Mouse (Mus musculus) bone marrow, adult 2 months (tissue): ENCODE data around the gene Tnnc1. TPM values are rescaled to one million over a fixed set of nuclear protein-coding genes. Genes with fewer than 3 reads are reported as not detected.

Source experiments
- H3K27ac ChIP-seq: fragments of 200-500 bp; 2 replicates; pipeline ENCODE4 v1.5.1; 2012; ENCODE audit warnings: low read depth, mild to moderate bottlenecking, control low read depth, inconsistent platforms, low read length; ENCODE audit not compliant: control insufficient read depth, poor library complexity, insufficient read depth
- H3K4me1 ChIP-seq: fragments of 200-500 bp; 2 replicates; pipeline ENCODE4 v1.6.1; 2011; ENCODE audit warnings: low read length; ENCODE audit not compliant: control insufficient read depth, insufficient read depth
- H3K4me3 ChIP-seq: fragments of 200-500 bp; replicated peaks from 2 replicates; pipeline ENCODE3; 2011; ENCODE audit warnings: mild to moderate bottlenecking, low read depth, low read length, control low read depth; ENCODE audit not compliant: control insufficient read depth
- CTCF ChIP-seq: fragments of 200-500 bp; IDR thresholded peaks from 2 replicates; pipeline ENCODE4 v1.5.1; 2011; ENCODE audit warnings: low read length, control low read depth; ENCODE audit not compliant: control insufficient read depth, insufficient read depth
- POLR2A ChIP-seq: fragments of 200-500 bp; IDR thresholded peaks from 2 replicates; pipeline ENCODE4 v1.6.1; 2011; ENCODE audit warnings: low read depth, mild to moderate bottlenecking, control low read depth, low read length, borderline replicate concordance; ENCODE audit not compliant: control insufficient read depth
- WGBS: fragments of 180-500 bp; shearing (Covaris S2); methylation state at CpG from one replicate; pipeline ENCODE4 v1.1.7; 2018; 5-methylcytosine and 5-hydroxymethylcytosine counted together
- polyA plus RNA-seq: library from polyadenylated mRNA; stranded (reverse); fragments of >200 nt; gene quantifications from 2 replicates; pipeline ENCODE4 v1.2.4, GENCODE M21; 2011; ENCODE audit warnings: low replicate concordance; ENCODE audit not compliant: missing spikeins, insufficient read depth, insufficient read length

Tnnc1 gene
- polyA plus RNA-seq, 1 experiment: not detected

DNA sequence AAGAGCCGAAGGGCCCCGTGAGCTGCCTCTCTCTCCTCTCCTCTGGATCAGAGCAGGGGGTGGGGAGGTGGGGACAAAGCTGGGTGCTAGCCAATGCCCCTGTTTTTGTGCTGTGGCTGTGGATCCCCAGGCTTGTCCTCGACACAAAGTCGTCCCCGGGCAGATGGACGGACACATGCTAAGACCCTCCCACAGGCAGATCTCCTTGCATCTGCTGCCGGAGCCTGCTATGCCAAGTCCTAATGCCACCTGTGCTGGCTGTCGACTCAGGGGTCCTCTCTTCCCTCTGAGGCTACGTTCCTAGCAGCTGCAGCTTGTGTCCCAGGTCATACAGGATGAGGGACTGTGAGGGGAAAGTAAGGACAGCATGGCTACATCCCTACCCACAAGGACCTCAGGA lies 41.3 kb upstream of the Tnnc1 start:
- 38% methylated on average over 9 of the region's 9 CpGs for WGBS
- Histone ChIP-seq H3K4me3 (peak overlapping the region; percentile 5), H3K4me1 (peaks cover 5% of the 10 kb centered on the region), H3K27ac (peak overlapping the region; percentile 90)
- TF ChIP-seq POLR2A (no peak), CTCF (no peak)

GRCm38 (mm10) chr14:31168425-31168824 lies 39.7 kb upstream of the Tnnc1 start, which contains the start of gene Stab1:
Gene Stab1 (minus strand): TSS chr14:31168641.
- Histone ChIP-seq H3K4me1 (peaks cover 5% of the 10 kb centered on the region), H3K4me3 (peak within 1 kb of the TSS; percentile 13), H3K27ac (no peak within 1 kb of the TSS; the same call in 1 of the 2 replicates)
- WGBS: 3% methylated on average over 10 of the region's 10 CpGs
- no peak for TF ChIP-seq POLR2A
- no peak for TF ChIP-seq CTCF

DNA sequence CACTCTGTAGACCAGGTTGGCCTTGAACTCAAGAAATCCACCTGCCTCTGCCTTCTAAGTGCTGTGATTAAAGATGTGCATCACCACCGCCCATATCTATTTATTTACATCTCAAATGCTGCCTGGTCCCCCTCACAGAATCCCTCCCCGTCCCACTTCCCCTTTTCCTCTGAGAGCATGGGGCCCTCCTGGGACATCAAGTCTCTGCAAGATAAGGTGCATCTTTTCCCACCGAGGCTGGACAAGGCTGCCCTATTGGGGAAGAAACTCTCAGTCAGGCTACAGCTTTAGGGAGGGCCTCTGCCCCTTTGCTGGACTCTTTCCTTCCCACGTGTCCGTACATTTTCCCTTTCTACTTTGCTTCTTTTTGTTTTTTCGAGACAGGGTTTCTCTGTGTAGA lies 38.6 kb upstream of the Tnnc1 start:
- Histone ChIP-seq H3K4me1 (peaks cover 5% of the 10 kb centered on the region), H3K27ac (no peak overlapping the region), H3K4me3 (no peak overlapping the region)
- TF ChIP-seq CTCF (no peak), POLR2A (no peak)
- 19% methylated on average over 6 of the region's 6 CpGs for WGBS

DNA sequence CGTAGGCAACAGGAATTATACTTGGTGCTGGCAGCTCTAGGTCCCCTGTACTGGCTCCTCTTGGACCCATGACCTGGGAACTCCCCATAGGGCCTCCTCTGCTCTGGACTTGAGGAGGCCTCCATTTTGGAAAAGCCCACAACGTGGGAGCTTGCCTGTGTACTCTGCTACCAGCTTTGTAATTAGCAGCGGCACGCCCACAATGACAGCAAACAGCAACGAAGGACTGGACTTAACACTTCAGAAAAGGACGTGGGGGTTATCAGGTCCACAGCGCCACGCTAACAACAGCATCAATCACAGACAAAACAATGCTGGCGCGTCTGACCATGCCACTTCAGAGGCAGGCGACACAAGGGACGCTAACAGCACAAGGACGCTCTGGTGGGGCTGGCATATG lies 37.1 kb upstream of the Tnnc1 start:
- H3K4me3 ChIP-seq: no peak overlapping the region
- H3K27ac ChIP-seq: no peak overlapping the region
- WGBS: 89% methylated on average over 13 of the region's 13 CpGs
- H3K4me1 ChIP-seq: peaks cover 5% of the 10 kb centered on the region
- TF ChIP-seq CTCF (no peak), POLR2A (no peak)

GRCm38 (mm10) chr14:31171386-31171785 lies 36.7 kb upstream of the Tnnc1 start:
- peaks cover 3% of the 10 kb centered on the region for H3K4me1 ChIP-seq
- H3K4me3 ChIP-seq: no peak overlapping the region
- TF ChIP-seq POLR2A (no peak), CTCF (no peak)
- no peak overlapping the region for H3K27ac ChIP-seq
- 81% methylated on average over 11 of the region's 11 CpGs for WGBS

GRCm38 (mm10) chr14:31171821-31172220 lies 36.3 kb upstream of the Tnnc1 start:
- no peak overlapping the region for H3K27ac ChIP-seq
- TF ChIP-seq POLR2A (no peak), CTCF (no peak)
- no peak overlapping the region for H3K4me3 ChIP-seq
- 93% methylated on average over 15 of the region's 15 CpGs for WGBS
- peaks cover 2% of the 10 kb centered on the region for H3K4me1 ChIP-seq

DNA sequence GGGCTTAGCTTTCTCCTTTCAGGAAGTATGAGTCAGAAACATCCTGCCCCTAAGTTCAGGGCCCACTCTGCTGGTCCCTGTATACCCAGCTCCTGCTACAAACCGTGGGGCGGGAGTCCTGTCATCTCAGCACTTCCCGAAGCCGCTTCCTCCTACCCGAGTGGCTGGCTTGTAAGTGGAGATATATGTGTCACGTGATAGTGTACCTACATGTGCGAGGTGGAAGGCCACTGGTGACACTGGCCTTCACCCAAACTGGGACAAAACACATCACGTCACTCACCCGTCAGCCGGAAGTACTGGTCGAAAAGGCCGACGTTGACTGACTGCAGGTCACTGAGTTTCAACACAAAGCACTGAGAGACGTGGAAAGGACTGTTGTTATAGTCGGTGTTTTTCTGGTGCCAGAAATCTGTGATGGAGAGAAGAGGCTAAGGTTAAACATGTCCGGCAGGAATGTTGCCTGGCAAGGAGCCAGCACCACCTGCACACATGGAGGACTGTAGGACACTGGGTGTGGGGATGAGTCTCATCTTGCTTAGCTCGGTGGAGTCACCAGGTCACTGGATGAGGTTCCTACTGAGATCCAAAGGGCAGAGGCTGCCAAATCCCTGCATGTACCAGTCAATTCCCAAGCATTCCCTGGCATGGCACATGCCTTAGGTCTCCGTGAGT lies 35.2 kb upstream of the Tnnc1 start:
- TF ChIP-seq POLR2A: no peak
- TF ChIP-seq CTCF: no peak
- 84% methylated on average over 18 of the region's 18 CpGs for WGBS
- no peak overlapping the region for H3K27ac ChIP-seq
- H3K4me1 ChIP-seq: no peaks in the 10 kb centered on the region
- no peak overlapping the region for H3K4me3 ChIP-seq

GRCm38 (mm10) chr14:31173537-31173936 lies 34.6 kb upstream of the Tnnc1 start:
- WGBS: 82% methylated on average over 7 of the region's 7 CpGs
- no peaks in the 10 kb centered on the region for H3K4me1 ChIP-seq
- TF ChIP-seq CTCF (no peak), POLR2A (no peak)
- no peak overlapping the region for H3K4me3 ChIP-seq
- no peak overlapping the region for H3K27ac ChIP-seq
